In the genomic region with DNA sequence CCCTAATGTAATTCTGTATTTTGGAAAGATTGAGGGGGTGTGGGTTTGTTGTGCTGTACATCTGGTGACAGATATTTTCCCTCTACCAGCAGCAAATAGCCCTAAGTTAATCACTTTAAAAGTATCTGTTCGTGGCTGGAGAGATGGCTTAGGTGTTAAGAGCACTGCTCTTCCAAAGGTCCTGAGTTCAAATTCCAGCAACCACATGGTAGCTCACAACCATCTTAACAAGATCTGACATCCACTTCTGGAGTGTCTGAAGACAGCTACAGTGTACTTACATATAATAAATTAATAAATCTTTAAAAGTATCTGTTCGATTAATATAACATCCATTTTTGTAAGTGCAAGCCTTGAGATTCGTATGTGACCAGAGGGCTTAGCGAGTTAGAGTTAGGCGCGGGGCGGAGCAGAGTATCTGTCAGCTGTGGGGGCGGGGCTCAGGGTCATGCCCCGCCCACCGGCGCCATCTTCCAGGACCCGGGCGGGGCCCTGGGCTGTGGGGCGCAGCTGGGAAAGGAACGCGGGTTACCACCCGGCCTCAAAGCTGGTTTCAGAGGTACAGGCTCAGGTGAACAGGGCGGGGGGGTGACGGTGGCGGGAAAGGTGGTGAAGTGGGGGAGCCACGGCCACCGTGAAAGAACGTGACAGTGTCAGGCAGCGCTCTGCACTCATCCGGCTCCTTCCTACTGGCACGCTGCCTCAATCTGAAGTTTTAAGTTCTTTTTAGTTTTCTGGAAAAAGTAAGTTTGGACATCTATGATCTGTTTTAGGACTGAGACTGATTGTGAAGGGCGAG, we compare ENCODE assay signal across 7 mouse cellular contexts. TPM values are rescaled to one million over a fixed set of nuclear protein-coding genes. Genes with fewer than 3 reads are reported as not detected.
A peak's percentile ranks its signal among the peaks of the same experiment; 100 is the strongest.
DNase-seq lines count a peak whose midpoint lies in the region; ATAC-seq and TF ChIP-seq lines count a peak whose summit lies in the region.

A gene (plus strand): TSS at position 440 of the 799 bp plus-strand sequence.

- H3K36me3 ChIP-seq in intestine, postnatal 0 days (ENCODE audit: control insufficient read depth, insufficient read depth) = peaks cover 37% of the 10 kb centered on the region
- peaks cover 40% of the 10 kb centered on the region for H3K36me3 ChIP-seq in midbrain, embryonic 12.5 days
- peaks cover 27% of the 10 kb centered on the region for H3K36me3 ChIP-seq in small intestine, adult 2 months (ENCODE audit: control insufficient read depth, insufficient read depth, low read length)

- H3K9ac ChIP-seq in intestine, postnatal 0 days (ENCODE audit: low read depth, low read length) = peak within 1 kb of the TSS; percentile 62
- peak within 1 kb of the TSS; percentile 69 for H3K9ac ChIP-seq in midbrain, embryonic 12.5 days (replicated peaks)

- ATAC-seq in intestine, postnatal 0 days = peak; percentile 89
- peak; percentile 97 for ATAC-seq in midbrain, embryonic 12.5 days (ENCODE audit: low FRiP score, low read depth)

- peak within 1 kb of the TSS; percentile 66 for H3K4me3 ChIP-seq in intestine, postnatal 0 days (ENCODE audit: low read depth, low read length)
- H3K4me3 ChIP-seq in midbrain, embryonic 12.5 days = peak within 1 kb of the TSS; percentile 85
- peak within 1 kb of the TSS; percentile 99 for H3K4me3 ChIP-seq in small intestine, adult 2 months (ENCODE audit: low read depth, low read length)

- peak; percentile 69 for DNase-seq in adrenal gland, adult 8-10 months
- peak; percentile 81 for DNase-seq in embryo, embryonic 9.5 days (ENCODE audit: extremely low spot score)
- DNase-seq in gonadal fat pad, adult 2 months (ENCODE audit: low read depth) = no peak
- DNase-seq in left cerebral cortex, postnatal 4 days = peak; percentile 85

- TF ChIP-seq CTCF in intestine, postnatal 0 days (IDR thresholded peaks at IDR 0.05; ENCODE audit: low read depth) = no peak
- no peak for TF ChIP-seq CTCF in small intestine, adult 2 months (IDR thresholded peaks at IDR 0.05; ENCODE audit: extremely low read depth, insufficient read length, insufficient replicate concordance, low read depth, low read length)

- H3K27ac ChIP-seq in intestine, postnatal 0 days (ENCODE audit: low read depth, low read length) = peak within 1 kb of the TSS; percentile 73
- peak within 1 kb of the TSS; percentile 46 for H3K27ac ChIP-seq in midbrain, embryonic 12.5 days (replicated peaks)
- peak within 1 kb of the TSS; percentile 42 for H3K27ac ChIP-seq in small intestine, adult 2 months (ENCODE audit: insufficient read depth, low read depth, low read length)

- intact Hi-C loops in left cerebral cortex, postnatal 4 days (cut with DNase I) = no loop called here

- no peaks in the 10 kb centered on the region for H3K27me3 ChIP-seq in intestine, postnatal 0 days (replicated peaks; ENCODE audit: control insufficient read depth, insufficient read depth, low read length)
- no peaks in the 10 kb centered on the region for H3K27me3 ChIP-seq in midbrain, embryonic 12.5 days
- H3K27me3 ChIP-seq in small intestine, adult 2 months (ENCODE audit: control insufficient read depth, insufficient read depth, low read length) = no peaks in the 10 kb centered on the region

- peak; percentile 81 for TF ChIP-seq POLR2A in small intestine, adult 2 months (IDR thresholded peaks at IDR 0.05; ENCODE audit: low read depth, low read length)

- H3K4me1 ChIP-seq in intestine, postnatal 0 days (replicated peaks; ENCODE audit: control insufficient read depth, insufficient read depth, low read length) = peaks cover 12% of the 10 kb centered on the region
- H3K4me1 ChIP-seq in midbrain, embryonic 12.5 days = peaks cover 18% of the 10 kb centered on the region
- peaks cover 13% of the 10 kb centered on the region for H3K4me1 ChIP-seq in small intestine, adult 2 months (ENCODE audit: control insufficient read depth, insufficient read depth, insufficient read length, low read length)

- 1% methylated on average over 27 of the region's 27 CpGs for WGBS in intestine, postnatal 0 days
- 2% methylated on average over 27 of the region's 27 CpGs for WGBS in midbrain, embryonic 12.5 days
- WGBS in small intestine, adult 2 months = under 1% methylated on average over 27 of the region's 27 CpGs

- H3K9me3 ChIP-seq in intestine, postnatal 0 days (ENCODE audit: control insufficient read depth) = no peaks in the 10 kb centered on the region
- H3K9me3 ChIP-seq in midbrain, embryonic 12.5 days = no peaks in the 10 kb centered on the region

- H3K4me2 ChIP-seq in intestine, postnatal 0 days (replicated peaks; ENCODE audit: low read depth) = peak within 1 kb of the TSS; percentile 83
- H3K4me2 ChIP-seq in midbrain, embryonic 12.5 days (replicated peaks) = peak within 1 kb of the TSS; percentile 84

RNA-seq across cellular contexts. Expression of the gene that starts here (rescaled TPM):
- total RNA-seq in adrenal gland, adult 8-10 months (2022) = 10 to 100 TPM; 55.0 to 65.3 (median 59.1) TPM
- polyA plus RNA-seq in gonadal fat pad, adult 2 months (2012; rRNA removed) = 46.8 and 54.2 TPM in 2 replicates
- polyA plus RNA-seq in intestine, postnatal 0 days (2015; fragmentation: Nextera tagmentation; extraction: Ambion mirVana) = 48.8 and 50.2 TPM in 2 replicates
- total RNA-seq in left cerebral cortex, postnatal 4 days (2021) = 10 to 100 TPM; 45.0 to 46.9 TPM
- 43.6 and 44.7 TPM in 2 replicates for polyA plus RNA-seq in midbrain, embryonic 12.5 days (2016; fragmentation: Nextera tagmentation; extraction: Ambion mirVana)
- polyA plus RNA-seq in small intestine, adult 2 months (2012; rRNA removed) = 13.2 and 21.5 TPM in 2 replicates
